Mouse (Mus musculus) neutrophil, adult 5-6 weeks (primary cell): Measurements from ENCODE around the gene Xxylt1. TPM values are rescaled to one million over a fixed set of nuclear protein-coding genes. Genes with fewer than 3 reads are reported as not detected.
"Not testable (repeated sequence)": the region's sequence is repeated elsewhere in the genome, so short reads cannot be mapped to it uniquely, and the experiment has no call there.

Experiments used
- ATAC-seq: fragments of 151-379, 151-347 bp; 2 replicates; pipeline ENCODE4 v1.8.0; 2017; ENCODE audit warnings: mild to moderate bottlenecking, moderate TSS enrichment; ENCODE audit not compliant: insufficient number of reproducible peaks, poor library complexity, low FRiP score, severe bottlenecking; ENCODE audit errors: extremely low read depth
- total RNA-seq: library from RNA; stranded (forward); fragments of 200-1000 nt; gene quantifications from 2 replicates; pipeline ENCODE4 v1.2.3, GENCODE M21; 2017

The Xxylt1 gene
- total RNA-seq, 1 experiment from 2014 or later = 5.9 TPM

DNA sequence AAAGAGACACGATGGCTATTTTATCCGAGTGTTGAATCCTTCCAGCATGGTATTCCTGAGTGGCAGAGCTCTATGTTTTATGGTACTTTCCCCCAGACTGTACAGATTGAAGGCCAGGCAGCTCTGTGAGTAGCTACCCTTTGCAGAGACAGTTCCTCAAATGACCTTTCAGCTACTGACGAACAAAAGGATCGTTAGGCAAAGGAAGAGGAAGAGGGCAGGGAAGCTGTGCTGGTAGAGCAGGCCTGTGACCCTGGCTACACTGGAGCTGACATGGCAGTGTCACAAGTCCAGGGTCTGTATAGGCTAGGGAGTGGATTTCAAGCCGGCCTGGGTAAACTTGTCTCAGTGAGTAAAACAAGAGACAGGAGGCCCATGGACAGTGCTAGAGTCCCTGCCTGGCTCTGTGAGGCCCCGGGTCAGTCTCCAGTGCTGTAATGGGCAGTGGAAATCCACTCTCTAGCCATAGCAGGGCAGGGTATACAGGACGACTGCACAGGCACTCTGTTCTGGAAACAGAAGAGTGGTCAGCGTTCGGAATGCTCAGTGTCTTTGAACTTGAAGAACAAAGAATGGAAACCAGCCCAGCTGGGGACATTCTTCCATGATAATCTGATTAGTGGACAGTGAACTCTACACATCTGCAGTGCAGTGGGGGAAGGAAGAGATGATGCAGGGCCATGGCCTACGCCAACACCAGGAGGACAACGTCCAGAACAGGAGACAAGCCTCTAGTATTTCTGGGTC lies 51.3 kb downstream of the Xxylt1 start:
- no peak for ATAC-seq

DNA sequence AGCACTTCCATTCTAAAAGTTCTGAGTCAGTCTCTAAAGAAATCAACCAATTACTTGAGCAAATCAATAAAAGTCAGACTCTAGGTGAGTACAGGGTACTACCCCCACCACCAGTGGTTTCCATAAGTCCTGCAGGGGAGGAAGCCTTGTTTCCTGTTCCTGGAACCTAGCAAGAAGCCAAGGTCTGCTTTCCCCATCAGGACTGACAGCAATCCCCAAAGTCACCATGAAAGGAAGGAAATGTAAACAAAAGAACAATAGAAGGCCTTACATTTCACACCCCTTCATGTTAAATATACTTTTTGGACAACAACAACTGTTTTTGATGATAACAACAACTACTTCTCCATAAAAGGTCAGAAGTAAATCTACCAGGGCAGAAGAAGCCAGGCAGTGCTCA lies 53.6 kb downstream of the Xxylt1 start:
- ATAC-seq = no peak

GRCm38 (mm10) chr16:31025516-31025915 lies 55.7 kb downstream of the Xxylt1 start:
- ATAC-seq = no peak

GRCm38 (mm10) chr16:31024997-31025396 lies 56.2 kb downstream of the Xxylt1 start:
- ATAC-seq = no peak

DNA sequence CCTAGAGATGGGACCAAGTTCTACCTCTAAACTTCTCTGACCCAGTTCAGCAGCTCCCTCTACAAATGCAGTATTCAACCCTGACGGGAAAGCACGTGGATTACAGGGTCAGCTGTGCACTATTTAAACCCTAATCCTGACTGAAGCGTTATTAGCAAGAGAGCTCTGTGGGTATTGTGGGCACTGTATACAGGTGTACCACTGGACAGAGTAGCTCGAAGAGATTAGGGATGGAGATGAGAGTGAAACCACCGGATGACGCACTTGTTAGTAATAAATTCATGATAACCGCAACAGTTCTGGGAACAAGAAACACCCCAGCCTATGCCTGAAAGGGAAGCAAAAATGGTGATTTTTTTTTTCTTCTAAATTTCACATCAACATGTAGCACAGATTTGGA lies 57.0 kb downstream of the Xxylt1 start:
- ATAC-seq = no peak

DNA sequence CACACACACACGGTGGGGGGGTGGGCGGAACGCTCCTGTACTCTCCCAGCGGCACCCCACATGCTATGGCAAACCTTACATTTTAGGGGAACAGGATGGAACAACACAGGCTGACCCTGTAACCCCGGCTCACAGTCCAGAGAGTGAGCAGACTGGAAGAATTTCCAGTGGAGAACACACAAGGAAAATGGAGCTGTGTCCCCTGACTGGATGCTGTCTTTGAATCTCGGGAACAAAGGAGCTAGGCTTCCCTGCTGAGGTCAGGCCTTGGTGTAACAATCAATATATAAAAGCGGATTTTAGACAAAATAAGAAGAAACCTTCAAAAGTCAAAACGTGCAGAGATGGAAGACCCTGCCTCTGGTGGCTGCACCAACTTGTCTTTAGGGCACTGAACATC lies 57.4 kb downstream of the Xxylt1 start:
- no peak for ATAC-seq

GRCm38 (mm10) chr16:31022287-31022686 lies 58.9 kb downstream of the Xxylt1 start:
- ATAC-seq = peak; percentile 55; the same call in 1 of the 2 replicates

DNA sequence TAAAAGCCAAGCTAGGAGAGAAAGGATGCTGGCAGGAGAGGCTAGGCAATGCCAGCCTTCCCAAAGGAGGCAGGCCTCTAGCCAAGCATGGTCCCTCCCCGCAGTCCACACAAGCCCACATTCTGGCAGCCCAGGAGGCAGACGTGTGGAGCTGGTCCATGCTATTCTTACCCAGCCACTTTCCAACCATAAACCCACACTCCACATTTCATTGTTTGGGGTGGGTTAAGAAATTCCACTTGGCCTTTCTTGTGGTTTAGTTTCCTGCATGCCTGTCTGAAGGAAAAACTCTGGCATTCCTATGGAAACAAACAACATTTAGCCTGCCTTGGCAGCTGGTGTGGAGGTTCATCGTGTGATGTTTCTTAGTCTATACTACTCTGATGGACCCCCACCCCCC lies 61.7 kb downstream of the Xxylt1 start:
- no peak for ATAC-seq

- no peak for ATAC-seq
Measured at GRCm38 (mm10) chr16:31017687-31018413, 63.4 kb downstream of the Xxylt1 start.

DNA sequence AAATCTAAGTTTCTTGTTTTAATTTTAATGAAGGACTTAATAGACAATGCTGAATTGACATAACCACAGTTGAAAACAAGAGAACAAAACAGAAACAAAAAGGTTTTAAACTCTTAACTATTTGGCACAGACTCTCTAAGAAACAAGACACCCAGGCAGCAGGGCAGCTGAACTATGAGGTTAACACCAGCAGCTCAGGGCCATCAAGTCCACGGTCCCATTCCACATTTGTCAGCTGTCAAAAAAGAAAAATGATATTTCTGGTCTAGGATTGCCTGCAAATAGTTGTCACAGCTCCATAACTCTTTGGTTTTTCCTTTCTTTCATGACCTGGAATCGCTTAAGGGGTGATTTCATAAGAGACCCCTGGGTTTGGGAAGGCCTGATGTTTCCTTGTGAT lies 64.6 kb downstream of the Xxylt1 start:
- ATAC-seq = no peak

DNA sequence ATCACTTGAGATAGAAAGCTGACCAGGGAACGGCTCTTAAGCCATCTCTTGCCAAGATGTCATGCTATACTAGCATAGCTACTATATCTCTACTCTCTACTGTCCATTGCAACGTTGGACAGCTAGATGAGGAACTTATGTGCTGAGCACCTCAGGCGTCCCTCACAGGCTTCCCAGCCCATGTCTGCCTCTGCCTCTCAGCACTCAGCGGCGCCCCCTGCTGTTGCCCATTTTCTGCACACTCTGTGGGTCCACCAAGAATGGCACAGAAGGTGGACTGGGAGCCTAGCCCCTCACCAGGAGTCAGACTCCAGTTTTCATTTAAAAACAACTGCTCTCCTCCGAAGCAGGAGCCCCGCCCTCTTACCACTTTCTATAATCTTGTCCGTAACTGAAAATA lies 65.1 kb downstream of the Xxylt1 start:
- ATAC-seq = no peak

DNA sequence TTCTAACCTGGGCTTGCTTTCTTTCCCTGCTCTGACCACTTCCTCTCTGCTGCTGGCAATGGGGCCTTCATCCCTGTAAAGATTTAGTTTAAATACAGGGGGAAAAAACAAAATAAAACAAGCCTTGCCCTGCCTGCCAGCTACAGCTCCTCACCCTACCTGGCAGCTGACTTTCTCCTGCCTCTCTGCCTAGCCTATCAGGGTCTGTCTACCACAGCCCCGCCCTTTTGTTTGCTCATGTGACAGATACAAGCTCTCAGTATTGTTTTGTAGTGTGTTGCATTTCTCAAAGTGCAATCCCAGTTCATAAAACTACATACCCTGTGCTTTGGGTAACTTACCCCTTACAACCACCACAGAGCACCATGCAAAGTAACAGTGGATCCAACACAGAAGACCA lies 66.0 kb downstream of the Xxylt1 start:
- no peak for ATAC-seq

DNA sequence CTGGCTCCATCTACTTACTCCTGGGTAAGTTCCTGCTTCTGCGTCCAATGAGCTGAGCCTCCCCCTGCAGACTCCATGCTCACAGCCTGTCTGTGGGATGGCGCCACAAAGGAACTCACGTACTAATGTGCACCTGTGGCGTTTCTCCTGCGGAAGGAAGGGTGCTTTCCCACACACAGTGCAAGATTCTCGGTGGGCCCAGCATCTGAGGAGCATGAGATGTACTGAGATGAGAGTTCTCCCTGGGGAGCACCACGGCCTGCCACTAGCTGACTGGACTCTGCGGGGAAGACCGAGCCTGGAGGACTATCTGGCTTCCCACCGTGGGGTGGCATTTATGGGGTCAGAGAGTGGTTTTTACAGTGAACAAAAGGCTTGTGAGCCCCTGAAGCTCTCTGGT lies 69.0 kb downstream of the Xxylt1 start:
- no peak for ATAC-seq

- ATAC-seq = no peak
Measured at GRCm38 (mm10) chr16:31010443-31010842, 70.8 kb downstream of the Xxylt1 start.

GRCm38 (mm10) chr16:31008326-31008725 lies 72.9 kb downstream of the Xxylt1 start:
- ATAC-seq = no peak

DNA sequence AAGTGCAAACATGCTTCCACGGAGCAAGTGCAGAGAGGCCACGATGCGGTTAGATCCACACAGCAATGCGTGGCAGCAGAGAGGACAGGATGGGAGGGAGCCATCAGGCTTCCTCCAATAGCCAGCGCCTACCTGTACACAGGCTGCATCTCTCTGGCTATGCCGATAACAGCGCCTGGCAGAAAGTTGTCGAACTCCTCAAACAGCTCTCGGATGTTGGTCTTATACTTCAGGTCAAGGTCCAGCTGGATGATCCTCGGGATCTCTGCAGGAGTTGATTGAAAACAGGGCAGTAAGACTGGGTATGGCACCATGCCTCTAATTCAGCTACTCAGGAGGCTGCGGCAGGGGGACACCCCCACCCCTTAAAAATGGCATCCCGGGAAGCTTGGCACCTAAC lies 73.7 kb downstream of the Xxylt1 start:
- no peak for ATAC-seq

DNA sequence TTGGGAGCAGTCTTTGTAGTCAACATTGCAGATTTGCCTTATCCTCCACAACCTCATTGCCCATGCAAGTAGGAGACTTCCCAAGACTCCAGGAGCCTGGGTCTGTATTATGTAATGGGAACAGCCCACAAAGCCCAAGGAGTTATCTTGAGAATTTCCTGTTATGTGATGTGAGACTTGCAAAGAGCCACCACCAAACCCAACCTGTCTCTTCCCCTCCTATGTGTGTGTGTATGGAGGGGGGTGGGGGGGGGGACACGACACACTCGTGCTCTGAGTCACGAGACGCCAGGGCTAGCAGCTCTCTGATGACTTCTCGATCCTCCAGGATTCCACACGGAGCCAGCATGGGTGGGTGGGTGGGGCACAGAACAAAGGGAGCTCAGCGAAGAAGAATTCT lies 75.5 kb downstream of the Xxylt1 start:
- ATAC-seq = no peak

DNA sequence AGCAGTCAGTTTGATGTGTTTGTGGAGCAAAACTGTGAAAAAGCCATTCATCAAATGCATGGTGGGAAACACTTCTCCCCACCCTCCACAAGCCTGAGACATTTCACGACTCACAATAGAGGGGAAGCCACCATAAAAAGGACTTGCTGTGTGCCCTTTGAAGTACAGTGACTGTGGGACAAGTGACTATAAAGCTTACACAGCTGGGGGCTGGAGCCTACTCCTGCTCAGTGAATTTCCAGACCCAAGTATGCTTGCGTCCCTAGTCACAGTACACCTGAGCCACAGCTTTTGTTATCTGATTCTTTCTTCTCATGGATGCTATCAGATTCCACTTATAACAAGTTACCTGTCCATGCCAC lies 76.9 kb downstream of the Xxylt1 start:
- ATAC-seq = no peak

DNA sequence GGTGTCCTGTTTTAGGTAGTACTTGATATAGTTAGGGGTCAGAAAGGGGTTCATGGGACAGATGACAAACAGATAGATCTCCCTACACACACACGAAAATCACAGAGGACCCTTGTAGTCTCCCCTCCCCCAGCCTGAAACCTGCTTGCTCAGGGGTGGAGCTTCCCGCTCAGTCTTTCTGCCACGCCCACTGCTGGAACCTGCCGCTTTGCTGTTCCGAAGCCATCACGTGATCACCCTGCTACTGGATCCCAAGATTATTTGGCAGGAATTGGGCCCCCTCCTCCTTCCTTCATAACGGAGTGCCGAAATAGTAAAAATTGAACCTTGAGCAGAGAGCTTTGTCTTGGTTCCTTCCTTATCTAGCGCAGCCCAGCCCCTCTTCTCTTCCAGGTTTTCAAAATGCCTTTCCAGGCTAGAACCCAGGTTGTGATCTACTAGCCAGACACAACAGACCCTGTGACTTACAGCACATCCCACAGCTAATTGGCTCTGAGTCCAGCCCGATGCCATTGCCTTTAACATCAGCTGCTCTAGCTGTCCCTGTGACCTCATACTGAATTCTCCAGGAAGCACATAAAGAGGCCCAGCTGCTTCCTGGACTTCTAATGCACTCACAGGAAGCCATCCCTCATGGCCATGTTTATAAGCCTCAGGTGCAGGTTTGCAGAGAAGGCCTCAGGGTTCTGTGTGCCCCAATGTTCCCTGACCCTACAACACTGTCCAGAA lies 77.5 kb downstream of the Xxylt1 start:
- ATAC-seq = not testable (repeated sequence)

GRCm38 (mm10) chr16:31002926-31003325 lies 78.3 kb downstream of the Xxylt1 start:
- ATAC-seq = no peak
